Mouse (Mus musculus) brown adipose tissue, adult 24 weeks (tissue): ENCODE data around the gene Rad54l. TPM values are rescaled to one million over a fixed set of nuclear protein-coding genes. Genes with fewer than 3 reads are reported as not detected.

Experiments used
- H3K27ac ChIP-seq: fragments of 200-500 bp; replicated peaks from 2 replicates; pipeline ENCODE4 v1.5.1; 2012; ENCODE audit warnings: low read depth, mild to moderate bottlenecking, low read length
- H3K4me1 ChIP-seq: fragments of 200-500 bp; 2 replicates; pipeline ENCODE4 v1.6.1; 2012; ENCODE audit warnings: low read length, mixed read lengths; ENCODE audit not compliant: control insufficient read depth, insufficient read depth, insufficient read length
- H3K4me3 ChIP-seq: fragments of 200-500 bp; 2 replicates; pipeline ENCODE4 v1.5.1; 2012; ENCODE audit warnings: low read depth, mild to moderate bottlenecking, low read length, moderate library complexity; ENCODE audit not compliant: insufficient read depth
- polyA plus RNA-seq: library from polyadenylated mRNA; stranded (reverse); fragments of >200 nt; gene quantifications from 2 replicates; pipeline ENCODE4 v1.2.4, GENCODE M21; 2012; ENCODE audit not compliant: missing spikeins, insufficient read depth, insufficient read length

The Rad54l gene
- 0.36 TPM in 1 of 2 replicates, not detected in the other for polyA plus RNA-seq

- Histone ChIP-seq H3K27ac (0 out of 2 replicates have a peak within 1 kb of the TSS, but pooled peaks have one; percentile 6), H3K4me3 (peak within 1 kb of the TSS; percentile 73), H3K4me1 (no peaks in the 10 kb centered on the region)
These were observed at the start of gene Rad54l, which contains the start of gene Pomgnt1 for GRCm38 (mm10) chr4:116123602-116124519. Gene Rad54l, minus strand, starts transcription at chr4:116123690. Gene Pomgnt1, plus strand, starts transcription at chr4:116123840.

- H3K27ac ChIP-seq, result peak within 1 kb of the TSS; percentile 27; the same call in 1 of the 2 replicates
- peaks cover 21% of the 10 kb centered on the region for H3K4me1 ChIP-seq
These were observed 49.6 kb upstream of the Rad54l start, which contains the start of the genes 1700042G07Rik and Gm49337 for GRCm38 (mm10) chr4:116173072-116173471. Gene 1700042G07Rik, plus strand, starts transcription at chr4:116173372. Gene Gm49337, plus strand, starts transcription at chr4:116173384.

GRCm38 (mm10) chr4:116169353-116169672 lies 45.8 kb upstream of the Rad54l start:
- no peak overlapping the region for H3K27ac ChIP-seq
- H3K4me3 ChIP-seq, result no peak overlapping the region

More at GRCm38 (mm10) chr4:116173072-116173471, 49.6 kb upstream of the Rad54l start, which contains the start of the genes 1700042G07Rik and Gm49337:
- H3K4me3 ChIP-seq, result no peak within 1 kb of the TSS

GRCm38 (mm10) chr4:116168617-116169352 lies 45.3 kb upstream of the Rad54l start:
- Histone ChIP-seq H3K4me1 (no peaks in the 10 kb centered on the region), H3K4me3 (no peak overlapping the region), H3K27ac (no peak overlapping the region)

More at GRCm38 (mm10) chr4:116169353-116169672, 45.8 kb upstream of the Rad54l start:
- peaks cover 4% of the 10 kb centered on the region; the same call in 1 of the 2 replicates for H3K4me1 ChIP-seq

GRCm38 (mm10) chr4:116167404-116167803 lies 43.9 kb upstream of the Rad54l start, which contains the start of gene Tspan1:
Gene Tspan1, minus strand, starts transcription at chr4:116167601.
- H3K4me3 ChIP-seq, result no peak within 1 kb of the TSS

GRCm38 (mm10) chr4:116165708-116166407 lies 42.4 kb upstream of the Rad54l start:
- H3K27ac ChIP-seq, result no peak overlapping the region
- H3K4me1 ChIP-seq, result no peaks in the 10 kb centered on the region
- no peak overlapping the region for H3K4me3 ChIP-seq

More at GRCm38 (mm10) chr4:116167404-116167803, 43.9 kb upstream of the Rad54l start, which contains the start of gene Tspan1:
- Histone ChIP-seq H3K4me1 (no peaks in the 10 kb centered on the region), H3K27ac (no peak within 1 kb of the TSS)

GRCm38 (mm10) chr4:116164759-116165554 lies 41.5 kb upstream of the Rad54l start:
- no peak overlapping the region for H3K27ac ChIP-seq
- no peak overlapping the region for H3K4me3 ChIP-seq
- no peaks in the 10 kb centered on the region for H3K4me1 ChIP-seq

GRCm38 (mm10) chr4:116162142-116162541 lies 38.7 kb upstream of the Rad54l start:
- no peak overlapping the region for H3K4me3 ChIP-seq
- no peaks in the 10 kb centered on the region for H3K4me1 ChIP-seq
- no peak overlapping the region for H3K27ac ChIP-seq

- H3K27ac ChIP-seq, result no peak overlapping the region
- no peaks in the 10 kb centered on the region for H3K4me1 ChIP-seq
- H3K4me3 ChIP-seq, result no peak overlapping the region
These were observed 37.3 kb upstream of the Rad54l start for GRCm38 (mm10) chr4:116160769-116161168.

GRCm38 (mm10) chr4:116159912-116160311 lies 36.4 kb upstream of the Rad54l start:
- no peak overlapping the region for H3K27ac ChIP-seq
- no peaks in the 10 kb centered on the region for H3K4me1 ChIP-seq
- no peak overlapping the region for H3K4me3 ChIP-seq

GRCm38 (mm10) chr4:116157882-116158281 lies 34.4 kb upstream of the Rad54l start:
- no peaks in the 10 kb centered on the region for H3K4me1 ChIP-seq
- no peak overlapping the region for H3K27ac ChIP-seq
- no peak overlapping the region for H3K4me3 ChIP-seq

GRCm38 (mm10) chr4:116152702-116153101 lies 29.2 kb upstream of the Rad54l start:
- Histone ChIP-seq H3K27ac (no peak overlapping the region), H3K4me1 (peaks cover 5% of the 10 kb centered on the region; the same call in 1 of the 2 replicates), H3K4me3 (no peak overlapping the region)

GRCm38 (mm10) chr4:116151238-116151637 lies 27.7 kb upstream of the Rad54l start, which contains the start of gene Lurap1:
Gene Lurap1, minus strand, starts transcription at chr4:116151338.
- Histone ChIP-seq H3K4me1 (peaks cover 5% of the 10 kb centered on the region; the same call in 1 of the 2 replicates), H3K27ac (peak within 1 kb of the TSS; percentile 88), H3K4me3 (peak within 1 kb of the TSS; percentile 92)

GRCm38 (mm10) chr4:116150862-116151221 lies 27.4 kb upstream of the Rad54l start:
- H3K4me1 ChIP-seq, result peaks cover 5% of the 10 kb centered on the region; the same call in 1 of the 2 replicates
- H3K4me3 ChIP-seq, result peak overlapping the region; percentile 92
- H3K27ac ChIP-seq, result peak overlapping the region; percentile 84
